Mouse (Mus musculus) intestine, embryonic 14.5 days (tissue): Measurements from ENCODE around the gene Epn2. TPM values are rescaled to one million over a fixed set of nuclear protein-coding genes. Genes with fewer than 3 reads are reported as not detected.

Experiments used
- polyA plus RNA-seq: library from polyadenylated mRNA; unstranded; fragments of >200 nt; fragmentation: Nextera tagmentation; extraction: Ambion mirVana; gene quantifications from 2 replicates; pipeline ENCODE4 v1.2.1, GENCODE M21; 2014

Epn2 gene
- polyA plus RNA-seq, 1 experiment from 2014 or later, result 23.5 TPM

Other genes starting within 250 kb of the Epn2 start
- not detected in 2 replicates for gene Slc47a2, start 236.8 kb downstream of the Epn2 start, polyA plus RNA-seq
- 0.43 and 0.62 TPM in 2 replicates for gene Slc47a1, start 201.3 kb downstream of the Epn2 start, polyA plus RNA-seq
- gene Rnf112, start 125.6 kb downstream of the Epn2 start, polyA plus RNA-seq, result 0.85 and 1.0 TPM in 2 replicates
- 239 and 268 TPM in 2 replicates for gene Mfap4, start 94.3 kb downstream of the Epn2 start, polyA plus RNA-seq
- 41.9 and 47.3 TPM in 2 replicates for gene Mapk7, start 85.3 kb downstream of the Epn2 start, polyA plus RNA-seq
- gene B9d1, start 74.5 kb downstream of the Epn2 start, polyA plus RNA-seq, result 34.4 and 37.3 TPM in 2 replicates
- gene Grap, start 73.6 kb upstream of the Epn2 start, polyA plus RNA-seq, result 6.5 and 6.6 TPM in 2 replicates
- 3.7 and 4.6 TPM in 2 replicates for gene Fam83g, start 104.4 kb upstream of the Epn2 start, polyA plus RNA-seq
- gene Slc5a10, start 141.1 kb upstream of the Epn2 start, polyA plus RNA-seq, result not detected in 2 replicates
- 22.7 and 25.4 TPM in 2 replicates for gene Prpsap2, start 182.4 kb upstream of the Epn2 start, polyA plus RNA-seq